Mouse (Mus musculus) heart, embryonic 13.5 days (tissue): ENCODE measurements around the gene Gbp2b. TPM values are rescaled to one million over a fixed set of nuclear protein-coding genes. Genes with fewer than 3 reads are reported as not detected.
"Not testable (repeated sequence)": the region's sequence is repeated elsewhere in the genome, so short reads cannot be mapped to it uniquely, and the experiment has no call there.

Experiments
- ATAC-seq: fragments of 200-750 bp; cut with Nextera tagmentation; 2 replicates; pipeline ENCODE4 v1.8.0; 2017; ENCODE audit warnings: moderate TSS enrichment; ENCODE audit not compliant: insufficient number of reproducible peaks, low FRiP score, low TSS enrichment; ENCODE audit errors: extremely low read depth
- H3K27ac ChIP-seq: fragments of 300-500 bp; sonication (generic); replicated peaks from 2 replicates; pipeline ENCODE4 v1.5.1; 2015; ENCODE audit warnings: moderate library complexity, mild to moderate bottlenecking, inconsistent platforms
- H3K27me3 ChIP-seq: fragments of 300-500 bp; sonication (generic); replicated peaks from 2 replicates; pipeline ENCODE4 v1.6.1; 2015; ENCODE audit warnings: mild to moderate bottlenecking, inconsistent platforms
- H3K36me3 ChIP-seq: fragments of 300-500 bp; sonication (generic); 2 replicates; pipeline ENCODE4 v1.6.1; 2015; ENCODE audit warnings: mild to moderate bottlenecking, inconsistent platforms
- H3K4me1 ChIP-seq: fragments of 300-500 bp; sonication (generic); 2 replicates; pipeline ENCODE4 v1.6.1; 2015; ENCODE audit warnings: inconsistent platforms
- H3K4me2 ChIP-seq: fragments of 300-500 bp; sonication (generic); 2 replicates; pipeline ENCODE4 v1.6.1; 2015; ENCODE audit warnings: inconsistent platforms, mild to moderate bottlenecking, moderate library complexity
- H3K4me3 ChIP-seq: fragments of 300-500 bp; sonication (generic); 2 replicates; pipeline ENCODE4 v1.5.1; 2015; ENCODE audit warnings: moderate library complexity, mild to moderate bottlenecking, inconsistent platforms
- H3K9ac ChIP-seq: fragments of 300-500 bp; sonication (generic); 2 replicates; pipeline ENCODE4 v1.6.1; 2015; ENCODE audit warnings: inconsistent platforms, mild to moderate bottlenecking, moderate library complexity
- H3K9me3 ChIP-seq: fragments of 300-500 bp; sonication (generic); 2 replicates; pipeline ENCODE4 v1.6.1; 2016; ENCODE audit warnings: inconsistent platforms
- WGBS: fragments of 180-500 bp; shearing (Covaris S2); methylation state at CpG from one replicate; pipeline ENCODE4 v1.1.7; 2015; ENCODE audit warnings: mixed read lengths; 5-methylcytosine and 5-hydroxymethylcytosine counted together
- polyA plus RNA-seq: library from polyadenylated mRNA; unstranded; fragments of >200 nt; fragmentation: Nextera tagmentation; extraction: Ambion mirVana; gene quantifications from 2 replicates; pipeline ENCODE4 v1.2.1, GENCODE M21; 2015

Gbp2b gene
- polyA plus RNA-seq: not detected in 2 replicates

DNA sequence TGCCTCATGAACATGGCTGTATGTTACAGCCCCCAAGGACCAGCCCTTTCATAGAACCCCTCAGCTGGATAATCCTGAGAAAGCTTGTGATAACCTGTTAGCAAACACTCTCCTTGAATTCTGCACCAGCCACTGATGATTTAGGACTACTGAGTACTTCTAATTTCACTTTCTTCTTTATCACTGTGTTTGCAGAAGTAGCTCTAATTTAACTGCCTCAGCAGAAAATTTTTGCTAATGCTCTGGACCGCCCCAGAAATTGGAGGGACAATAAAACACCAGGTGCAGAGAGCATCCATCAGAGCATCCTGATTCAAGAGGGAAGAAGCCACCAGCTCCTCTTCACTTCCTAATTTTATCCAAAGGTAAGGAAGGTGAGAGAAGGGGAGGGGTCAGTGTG, at the start of gene Gbp2b:
Gbp2b (plus strand) TSS at position 301 of the 400 bp plus-strand sequence.
- no peak within 1 kb of the TSS for H3K27ac ChIP-seq
- H3K27me3 ChIP-seq: no peaks in the 10 kb centered on the region
- no peak within 1 kb of the TSS for H3K4me2 ChIP-seq
- H3K9ac ChIP-seq: no peak within 1 kb of the TSS
- WGBS: 64% methylated on average over 1 of the region's 1 CpGs
- ATAC-seq: no peak
- no peaks in the 10 kb centered on the region for H3K4me1 ChIP-seq
- H3K9me3 ChIP-seq: no peaks in the 10 kb centered on the region
- H3K36me3 ChIP-seq: no peaks in the 10 kb centered on the region
- no peak within 1 kb of the TSS for H3K4me3 ChIP-seq

GRCm38 (mm10) chr3:142546690-142547089, 48.0 kb upstream of the Gbp2b start:
- no peak for ATAC-seq
- 78% methylated on average over 3 of the region's 3 CpGs for WGBS
- H3K4me3 ChIP-seq: no peak overlapping the region

GRCm38 (mm10) chr3:142550052-142550676, 44.5 kb upstream of the Gbp2b start:
- Histone ChIP-seq H3K9me3 (no peaks in the 10 kb centered on the region), H3K4me1 (no peaks in the 10 kb centered on the region), H3K4me2 (no peak overlapping the region), H3K9ac (no peak overlapping the region), H3K27ac (no peak overlapping the region), H3K4me3 (no peak overlapping the region), H3K36me3 (no peaks in the 10 kb centered on the region), H3K27me3 (no peaks in the 10 kb centered on the region)
- ATAC-seq: no peak
- 77% methylated on average over 3 of the region's 3 CpGs for WGBS

More at GRCm38 (mm10) chr3:142546690-142547089, 48.0 kb upstream of the Gbp2b start:
- Histone ChIP-seq H3K9ac (no peak overlapping the region), H3K27ac (no peak overlapping the region), H3K4me1 (no peaks in the 10 kb centered on the region), H3K9me3 (no peaks in the 10 kb centered on the region), H3K4me2 (no peak overlapping the region), H3K27me3 (no peaks in the 10 kb centered on the region), H3K36me3 (no peaks in the 10 kb centered on the region)

DNA sequence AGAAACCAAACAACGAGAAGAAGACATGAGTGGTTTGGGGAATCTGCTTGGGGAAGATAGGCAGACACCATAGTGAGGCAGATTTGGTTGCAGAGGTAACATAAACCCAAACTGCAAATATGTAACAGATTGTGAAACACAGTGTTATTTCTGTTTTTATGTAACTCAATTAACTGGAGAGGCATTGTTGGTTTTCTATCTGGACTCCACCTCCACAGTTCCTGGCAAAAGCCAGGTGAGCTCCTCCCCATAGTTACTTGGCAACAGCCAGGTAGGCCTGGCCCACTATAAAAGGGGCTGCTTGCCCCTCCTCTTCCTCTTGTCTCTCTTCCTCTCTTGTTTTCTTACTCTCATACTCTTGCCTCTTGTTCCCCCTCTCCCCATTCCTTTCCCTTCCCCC, 40.0 kb upstream of the Gbp2b start:
- Histone ChIP-seq H3K36me3 (no peaks in the 10 kb centered on the region), H3K9me3 (no peaks in the 10 kb centered on the region), H3K9ac (no peak overlapping the region), H3K4me2 (no peak overlapping the region), H3K27ac (no peak overlapping the region), H3K4me3 (no peak overlapping the region), H3K4me1 (peaks cover 2% of the 10 kb centered on the region; the same call in 1 of the 2 replicates), H3K27me3 (no peaks in the 10 kb centered on the region)
- ATAC-seq: no peak
- WGBS: 59% methylated on average over 1 of the region's 1 CpGs

GRCm38 (mm10) chr3:142555623-142556022, 39.0 kb upstream of the Gbp2b start:
- no peak overlapping the region for H3K9ac ChIP-seq
- peaks cover 8% of the 10 kb centered on the region for H3K4me1 ChIP-seq
- H3K4me3 ChIP-seq: no peak overlapping the region
- no peaks in the 10 kb centered on the region for H3K36me3 ChIP-seq
- no peaks in the 10 kb centered on the region for H3K9me3 ChIP-seq
- H3K27ac ChIP-seq: no peak overlapping the region
- ATAC-seq: no peak
- H3K4me2 ChIP-seq: no peak overlapping the region
- WGBS: 78% methylated on average over 11 of the region's 11 CpGs
- no peaks in the 10 kb centered on the region for H3K27me3 ChIP-seq

GRCm38 (mm10) chr3:142559632-142560228, 34.9 kb upstream of the Gbp2b start, which contains the start of gene Gbp3:
Gene Gbp3, plus strand, starts transcription at chr3:142560026.
- ATAC-seq: no peak
- H3K27me3 ChIP-seq: no peaks in the 10 kb centered on the region

GRCm38 (mm10) chr3:142560296-142560948, 34.2 kb upstream of the Gbp2b start:
- H3K27me3 ChIP-seq: no peaks in the 10 kb centered on the region
- H3K36me3 ChIP-seq: no peaks in the 10 kb centered on the region
- H3K4me3 ChIP-seq: peak overlapping the region; percentile 57
- H3K9ac ChIP-seq: peak overlapping the region; percentile 72
- no peak for ATAC-seq
- H3K4me2 ChIP-seq: peak overlapping the region; percentile 71
- H3K4me1 ChIP-seq: peaks cover 8% of the 10 kb centered on the region
- no peaks in the 10 kb centered on the region for H3K9me3 ChIP-seq
- WGBS: 10% methylated on average over 12 of the region's 12 CpGs
- peak overlapping the region; percentile 45 for H3K27ac ChIP-seq

More at GRCm38 (mm10) chr3:142559632-142560228, 34.9 kb upstream of the Gbp2b start, which contains the start of gene Gbp3:
- H3K9ac ChIP-seq: peak within 1 kb of the TSS; percentile 72
- peak within 1 kb of the TSS; percentile 57 for H3K4me3 ChIP-seq
- WGBS: 23% methylated on average over 3 of the region's 3 CpGs
- H3K4me1 ChIP-seq: peaks cover 8% of the 10 kb centered on the region
- H3K36me3 ChIP-seq: no peaks in the 10 kb centered on the region
- H3K4me2 ChIP-seq: peak within 1 kb of the TSS; percentile 71
- no peaks in the 10 kb centered on the region for H3K9me3 ChIP-seq
- peak within 1 kb of the TSS; percentile 45 for H3K27ac ChIP-seq

GRCm38 (mm10) chr3:142561045-142561646, 33.5 kb upstream of the Gbp2b start:
- no peaks in the 10 kb centered on the region for H3K36me3 ChIP-seq
- no peak overlapping the region for H3K9ac ChIP-seq
- H3K9me3 ChIP-seq: no peaks in the 10 kb centered on the region
- no peaks in the 10 kb centered on the region for H3K27me3 ChIP-seq
- peaks cover 8% of the 10 kb centered on the region for H3K4me1 ChIP-seq
- no peak for ATAC-seq
- H3K4me2 ChIP-seq: peak overlapping the region; percentile 71
- 77% methylated on average over 14 of the region's 14 CpGs for WGBS
- no peak overlapping the region for H3K4me3 ChIP-seq
- no peak overlapping the region for H3K27ac ChIP-seq

GRCm38 (mm10) chr3:142561666-142562065, 33.0 kb upstream of the Gbp2b start:
- ATAC-seq: no peak
- H3K27me3 ChIP-seq: no peaks in the 10 kb centered on the region
- no peak overlapping the region for H3K9ac ChIP-seq
- no peak overlapping the region for H3K27ac ChIP-seq
- WGBS: 67% methylated on average over 7 of the region's 7 CpGs
- H3K9me3 ChIP-seq: no peaks in the 10 kb centered on the region
- H3K4me3 ChIP-seq: no peak overlapping the region
- peaks cover 8% of the 10 kb centered on the region for H3K4me1 ChIP-seq
- H3K36me3 ChIP-seq: no peaks in the 10 kb centered on the region
- no peak overlapping the region for H3K4me2 ChIP-seq

GRCm38 (mm10) chr3:142567490-142567889, 27.2 kb upstream of the Gbp2b start:
- ATAC-seq, H3K4me2 ChIP-seq, H3K4me1 ChIP-seq, H3K9ac ChIP-seq, H3K27me3 ChIP-seq, H3K36me3 ChIP-seq, H3K9me3 ChIP-seq, H3K27ac ChIP-seq, H3K4me3 ChIP-seq: not testable (repeated sequence)
- WGBS: 45% methylated on average over 5 of the region's 5 CpGs

DNA sequence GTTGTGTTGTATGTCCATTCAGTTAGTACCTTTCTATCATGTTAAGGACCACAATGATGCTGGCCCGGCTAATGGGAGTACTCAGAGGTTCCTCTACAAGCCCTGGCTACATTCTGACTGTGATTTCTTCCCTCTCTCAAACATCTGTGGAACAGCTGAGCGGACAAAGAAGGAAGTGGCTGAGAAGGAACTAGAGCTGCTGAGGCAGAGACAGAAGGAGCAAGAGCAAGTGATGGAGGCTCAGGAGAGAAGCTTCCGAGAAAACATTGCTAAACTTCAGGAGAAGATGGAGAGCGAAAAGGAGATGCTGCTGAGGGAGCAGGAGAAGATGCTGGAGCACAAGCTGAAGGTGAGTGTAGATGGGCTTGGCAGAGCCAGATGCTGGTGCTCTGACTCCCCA, 23.9 kb upstream of the Gbp2b start:
- H3K4me1 ChIP-seq: no peaks in the 10 kb centered on the region
- no peaks in the 10 kb centered on the region for H3K36me3 ChIP-seq
- no peak overlapping the region for H3K4me3 ChIP-seq
- WGBS: 85% methylated on average over 4 of the region's 4 CpGs
- no peaks in the 10 kb centered on the region for H3K27me3 ChIP-seq
- no peak for ATAC-seq
- H3K4me2 ChIP-seq: no peak overlapping the region
- no peak overlapping the region for H3K9ac ChIP-seq
- no peak overlapping the region for H3K27ac ChIP-seq
- no peaks in the 10 kb centered on the region for H3K9me3 ChIP-seq
